Mouse (Mus musculus): ENCODE measurements around the gene Plekhm2.

The Plekhm2 gene

DNA sequence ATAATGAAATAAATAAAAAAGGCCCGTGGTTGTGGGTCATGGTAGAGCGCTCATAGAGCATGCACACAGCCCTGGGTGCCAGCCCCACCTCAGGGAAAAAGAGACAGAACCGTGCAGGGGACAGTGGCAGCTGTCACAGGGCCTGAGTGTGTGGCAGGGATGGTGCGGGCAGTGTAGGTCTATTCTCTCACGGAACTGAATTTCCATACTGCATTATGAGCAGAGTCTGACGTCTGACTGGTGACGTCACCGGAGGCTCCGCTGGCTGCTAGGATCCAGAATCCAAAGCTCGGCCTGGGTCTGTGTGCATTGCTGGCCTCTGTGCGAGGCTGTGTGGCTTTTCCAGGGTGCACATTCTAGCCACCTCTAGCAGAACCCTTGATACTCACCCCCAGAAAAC lies 3.8 kb downstream of the Plekhm2 start:
- DNase-seq (ENCODE audit: low spot score) = no peak

- DNase-seq (ENCODE audit: low spot score) = no peak
These were observed 5.0 kb downstream of the Plekhm2 start for GRCm38 (mm10) chr4:141659739-141660138.

- DNase-seq (ENCODE audit: low spot score) = no peak
These were observed 5.7 kb downstream of the Plekhm2 start for GRCm38 (mm10) chr4:141658846-141659484.

GRCm38 (mm10) chr4:141656932-141657331 lies 7.8 kb downstream of the Plekhm2 start:
- DNase-seq (ENCODE audit: low spot score) = no peak

DNA sequence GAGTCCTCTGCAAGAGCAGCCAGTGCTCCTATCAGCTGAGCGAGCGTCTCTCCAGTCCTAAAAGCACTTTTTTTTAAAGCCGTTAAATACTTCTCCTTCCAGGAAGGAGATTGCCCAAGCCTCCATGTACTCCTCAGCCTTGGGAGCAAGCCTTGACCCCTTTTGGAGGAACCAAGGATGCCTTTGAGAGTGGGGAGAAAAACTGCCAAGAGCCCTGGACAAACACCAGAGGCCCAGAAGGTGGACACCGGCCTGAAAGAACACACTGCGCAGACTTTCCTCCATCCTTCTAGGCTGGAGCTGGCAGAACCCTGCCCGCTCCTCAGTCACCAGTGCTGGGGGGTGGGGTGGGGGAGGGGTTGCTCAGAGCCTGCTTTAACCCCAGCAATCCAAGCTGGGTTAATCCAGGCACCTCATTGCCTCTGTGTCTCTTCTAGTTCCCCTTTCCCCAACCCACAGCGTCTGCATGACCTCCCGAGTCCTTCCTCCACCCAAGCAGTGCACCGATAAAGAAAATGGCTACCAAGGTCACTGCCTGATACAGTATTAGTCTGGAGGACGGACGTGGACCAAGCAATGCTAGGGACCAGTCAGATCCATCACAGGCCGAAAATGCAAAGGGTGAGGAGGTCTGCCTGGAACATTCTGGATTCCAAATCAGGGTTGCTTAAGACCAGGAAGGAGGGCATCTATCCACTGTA lies 8.6 kb downstream of the Plekhm2 start:
- no peak for DNase-seq (ENCODE audit: low spot score)

DNA sequence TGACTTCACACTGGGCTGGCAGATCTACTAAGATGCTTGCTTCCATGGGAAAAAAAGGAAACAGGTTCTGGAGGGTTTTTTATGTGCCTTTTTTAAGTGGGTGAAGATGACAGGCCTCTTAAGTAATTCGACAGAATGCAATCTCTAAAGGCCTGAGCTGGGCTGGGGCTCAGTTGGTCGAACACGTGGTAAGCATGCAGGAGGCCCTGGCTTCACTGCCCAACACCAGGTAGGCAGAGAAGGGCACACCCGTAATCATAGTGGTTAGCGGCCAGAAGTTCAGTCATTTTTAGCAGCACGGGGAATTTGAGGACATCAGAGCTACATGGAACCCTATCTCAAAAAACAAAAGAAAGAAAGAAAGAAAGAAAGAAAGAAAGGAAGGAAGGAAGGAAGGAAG lies 10.2 kb downstream of the Plekhm2 start:
- no peak for DNase-seq (ENCODE audit: low spot score)

- DNase-seq (ENCODE audit: low spot score) = no peak
These were observed 10.9 kb downstream of the Plekhm2 start for GRCm38 (mm10) chr4:141653813-141654212.

DNA sequence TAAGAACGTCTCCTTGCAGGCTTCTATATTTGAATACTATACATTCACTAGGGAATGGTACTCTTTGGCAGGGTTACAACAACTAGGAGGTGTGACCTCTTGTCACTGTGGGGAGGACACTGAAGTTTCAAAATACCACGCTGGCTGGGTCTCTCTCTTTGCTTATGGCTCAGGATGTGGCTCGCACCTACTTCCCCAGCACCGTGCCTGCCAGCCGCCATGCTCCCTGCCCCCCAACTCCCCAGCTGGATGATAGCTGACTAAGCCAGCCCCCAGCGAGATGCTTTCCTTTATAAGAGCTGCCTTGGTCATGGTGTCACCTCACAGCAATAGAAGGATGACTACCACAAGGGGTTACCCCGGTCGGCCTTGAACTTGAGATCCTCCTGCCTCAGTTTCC lies 11.7 kb downstream of the Plekhm2 start:
- DNase-seq (ENCODE audit: low spot score) = no peak

DNA sequence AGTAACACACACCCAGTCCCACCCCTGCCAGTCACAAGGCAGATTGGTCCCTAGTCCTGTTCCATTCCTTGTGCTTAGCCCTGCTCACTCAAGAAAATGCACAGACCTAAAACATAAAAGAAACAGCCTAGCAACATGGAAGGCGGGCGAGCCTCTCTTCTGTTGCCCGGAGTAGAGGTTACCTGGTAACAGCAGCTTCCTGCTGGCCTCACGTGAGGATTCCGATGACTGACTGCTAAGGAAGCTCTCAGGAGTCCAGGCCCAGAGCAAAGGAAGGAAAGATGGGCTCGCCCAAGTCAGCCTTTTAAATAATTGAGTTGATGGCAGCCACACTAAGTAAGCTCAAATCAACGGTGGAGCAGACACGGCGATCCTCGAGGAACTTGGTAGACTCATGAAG lies 12.8 kb downstream of the Plekhm2 start:
- no peak for DNase-seq (ENCODE audit: low spot score)

- no peak for DNase-seq (ENCODE audit: low spot score)
These were observed 13.4 kb downstream of the Plekhm2 start for GRCm38 (mm10) chr4:141651286-141651685.

- no peak for DNase-seq (ENCODE audit: low spot score)
These were observed 15.5 kb downstream of the Plekhm2 start for GRCm38 (mm10) chr4:141649244-141649643.

- DNase-seq (ENCODE audit: low spot score) = no peak
These were observed 16.4 kb downstream of the Plekhm2 start for GRCm38 (mm10) chr4:141648262-141648661.

GRCm38 (mm10) chr4:141647187-141647586 lies 17.5 kb downstream of the Plekhm2 start:
- DNase-seq (ENCODE audit: low spot score) = no peak

GRCm38 (mm10) chr4:141645988-141646387 lies 18.7 kb downstream of the Plekhm2 start:
- no peak for DNase-seq (ENCODE audit: low spot score)

GRCm38 (mm10) chr4:141643118-141643855 lies 21.4 kb downstream of the Plekhm2 start:
- no peak for DNase-seq (ENCODE audit: low spot score)

GRCm38 (mm10) chr4:141641961-141642811 lies 22.5 kb downstream of the Plekhm2 start:
- DNase-seq (ENCODE audit: low spot score) = no peak

DNA sequence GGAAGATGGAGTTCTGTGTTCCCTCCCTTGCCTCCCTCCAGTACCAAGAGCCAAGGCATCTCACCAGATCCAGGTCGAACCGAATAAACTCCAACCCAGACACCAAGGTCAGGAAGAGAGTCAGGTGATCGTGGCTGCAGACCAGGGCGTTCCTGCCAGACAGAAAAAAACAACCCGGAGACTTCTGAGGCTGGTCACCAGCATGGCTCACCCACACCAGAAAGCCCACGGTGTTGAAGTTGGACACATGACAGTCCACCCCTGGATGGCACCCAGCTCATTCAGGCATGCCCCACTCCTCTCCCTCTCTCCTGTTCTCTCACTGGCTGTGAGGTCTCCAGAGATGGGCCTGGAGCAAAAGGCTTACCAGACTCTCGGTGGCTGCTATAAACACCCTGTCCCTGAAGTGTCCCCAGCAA lies 23.3 kb downstream of the Plekhm2 start:
- no peak for DNase-seq (ENCODE audit: low spot score)

DNA sequence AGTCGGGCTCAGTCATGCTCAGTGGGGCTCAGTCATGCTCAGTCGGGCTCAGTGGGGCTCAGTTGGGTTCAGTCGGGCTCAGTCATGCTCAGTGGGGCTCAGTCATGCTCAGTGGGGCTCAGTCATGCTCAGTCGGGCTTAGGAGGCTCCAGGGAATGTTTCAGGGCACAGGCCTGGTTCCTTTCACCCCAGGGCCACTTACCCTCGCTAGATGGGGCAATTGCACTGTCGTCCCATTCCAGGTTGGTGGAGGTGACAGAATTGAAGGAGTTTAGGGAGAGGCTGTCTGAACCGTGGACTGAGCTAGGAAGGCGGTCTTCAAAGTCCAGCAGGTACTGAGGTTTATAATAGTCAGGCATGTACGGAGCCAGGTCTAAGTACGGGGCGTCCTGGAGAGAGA lies 25.2 kb downstream of the Plekhm2 start:
- DNase-seq (ENCODE audit: low spot score) = no peak

DNA sequence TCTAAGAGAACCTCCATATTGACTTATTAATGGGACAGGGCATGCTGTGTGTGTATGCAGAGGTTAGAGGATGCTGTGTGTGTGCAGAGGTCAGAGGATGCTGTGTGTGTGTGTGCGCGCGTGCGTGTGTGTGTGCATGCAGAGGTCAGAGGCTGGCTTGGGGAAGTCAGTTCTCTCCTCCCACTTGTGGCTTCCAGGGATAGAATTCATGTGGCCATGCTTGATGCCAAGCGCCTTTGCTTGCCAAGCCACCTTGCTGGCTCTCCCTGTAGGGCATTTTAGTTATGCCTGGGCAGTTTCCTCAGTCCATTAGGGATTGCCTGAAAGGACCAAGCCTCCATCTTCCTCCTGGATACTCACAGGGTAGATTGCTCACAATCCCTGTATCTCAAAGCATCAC lies 28.0 kb downstream of the Plekhm2 start:
- DNase-seq (ENCODE audit: low spot score) = no peak

DNA sequence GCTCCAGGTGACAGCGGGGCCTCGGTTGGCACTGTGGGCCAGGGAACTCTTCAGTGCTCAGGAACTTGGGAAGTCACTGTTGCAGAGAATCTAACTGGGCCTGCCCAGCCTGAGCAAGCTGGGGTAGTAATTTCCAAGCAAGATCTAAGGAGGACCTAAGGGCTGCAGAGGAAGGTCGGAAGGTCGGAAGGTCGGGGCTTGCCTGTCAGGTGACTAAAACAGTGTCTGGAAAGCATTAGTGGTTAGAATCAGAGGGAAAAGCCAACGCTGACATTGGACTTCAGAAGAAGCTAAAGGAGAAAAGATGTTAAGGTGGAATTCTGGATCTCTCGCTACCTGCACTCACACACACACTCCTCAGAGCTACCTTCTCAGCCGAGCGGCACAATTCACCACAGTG lies 28.7 kb downstream of the Plekhm2 start:
- DNase-seq (ENCODE audit: low spot score) = no peak

DNA sequence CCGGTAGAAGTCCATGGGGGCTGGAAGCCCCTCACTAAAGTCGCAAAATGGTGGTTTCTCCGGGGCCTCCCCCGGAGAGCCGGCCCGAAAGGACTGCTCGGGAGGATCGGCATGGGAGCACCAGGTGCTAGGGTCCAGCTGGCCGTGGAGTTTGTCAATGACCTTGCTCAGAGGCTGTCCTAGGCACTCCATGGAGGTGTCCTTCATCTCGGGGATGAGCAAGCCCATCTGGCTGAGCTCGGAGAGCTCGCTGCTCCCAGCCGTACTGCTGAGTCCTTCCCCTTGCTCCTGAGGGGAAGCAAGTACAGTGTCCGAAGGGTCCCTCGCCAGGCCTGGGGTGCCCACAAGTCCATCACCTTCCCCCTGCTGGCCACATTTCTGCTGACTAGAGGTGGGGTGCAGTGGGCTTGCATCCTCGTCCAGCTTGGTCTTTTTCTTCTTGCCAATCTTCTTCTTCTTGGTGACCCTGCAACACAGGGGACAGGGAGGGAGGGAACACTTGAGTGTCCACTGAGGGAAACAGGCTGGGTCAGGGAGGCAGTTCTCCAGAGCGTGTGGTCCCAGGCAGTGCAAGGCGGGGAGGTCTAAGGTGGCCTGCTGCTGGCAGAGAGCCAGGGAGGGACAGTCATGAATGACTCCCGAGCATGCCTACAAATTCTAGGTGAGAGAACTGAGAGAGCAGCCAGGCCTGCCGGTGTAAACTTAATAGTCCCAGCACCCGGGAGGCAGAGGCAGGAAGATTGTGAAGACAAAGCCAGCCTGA lies 32.4 kb downstream of the Plekhm2 start:
- no peak for DNase-seq (ENCODE audit: low spot score)

DNA sequence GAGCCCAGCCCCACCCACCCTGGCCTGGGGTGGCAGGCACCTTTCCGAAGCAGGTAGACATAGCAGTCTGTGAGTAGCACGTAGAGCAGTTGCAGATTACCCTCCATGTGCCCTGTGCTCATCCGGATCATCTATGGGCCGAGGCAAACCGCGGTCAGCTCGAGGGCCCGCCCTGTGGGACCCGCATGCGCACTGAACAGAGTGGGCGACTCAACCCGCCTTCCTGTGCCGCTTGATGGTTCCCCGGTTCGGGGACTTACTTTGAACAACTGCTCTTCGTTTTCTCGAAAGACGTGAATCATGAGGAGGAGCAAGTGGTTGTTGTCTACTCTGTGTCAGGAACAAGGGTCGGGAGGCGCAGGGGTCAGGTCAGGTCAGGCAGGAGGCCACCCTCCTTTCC lies 33.4 kb downstream of the Plekhm2 start:
- no peak for DNase-seq (ENCODE audit: low spot score)
